Mouse (Mus musculus): ENCODE data around the gene Gm12248. TPM values are rescaled to one million over a fixed set of nuclear protein-coding genes. Genes with fewer than 3 reads are reported as not detected.

Gene Gm12248
- not detected for total RNA-seq (2023)

DNA sequence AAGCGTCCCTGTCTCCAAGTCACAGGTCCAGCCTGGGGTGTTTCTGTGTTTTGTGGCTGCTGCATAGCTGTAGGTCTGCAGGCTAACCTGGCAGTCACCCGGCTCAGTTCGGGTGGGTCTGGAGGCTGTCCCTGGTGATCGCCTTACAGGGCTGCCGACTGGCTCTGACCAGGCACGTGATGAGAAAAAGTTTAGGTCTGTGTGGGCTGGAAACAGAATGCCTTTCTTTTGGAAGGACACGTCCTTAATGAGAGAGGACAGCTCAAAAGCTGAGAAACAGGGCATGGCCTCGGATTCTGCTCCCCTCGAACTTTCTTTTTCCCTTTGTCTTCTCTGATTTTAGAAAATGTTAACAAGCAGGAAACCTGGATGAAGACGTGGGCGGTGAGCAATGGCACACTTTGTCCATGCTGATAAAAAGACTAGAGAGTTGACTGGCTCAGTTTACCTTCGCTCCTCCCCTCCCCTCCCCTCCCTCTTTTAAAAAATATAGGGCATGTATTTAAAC lies at the start of gene Gm12248:
Gene Gm12248, minus strand, starts transcription at position 114 of the 508 bp plus-strand sequence.

DNA sequence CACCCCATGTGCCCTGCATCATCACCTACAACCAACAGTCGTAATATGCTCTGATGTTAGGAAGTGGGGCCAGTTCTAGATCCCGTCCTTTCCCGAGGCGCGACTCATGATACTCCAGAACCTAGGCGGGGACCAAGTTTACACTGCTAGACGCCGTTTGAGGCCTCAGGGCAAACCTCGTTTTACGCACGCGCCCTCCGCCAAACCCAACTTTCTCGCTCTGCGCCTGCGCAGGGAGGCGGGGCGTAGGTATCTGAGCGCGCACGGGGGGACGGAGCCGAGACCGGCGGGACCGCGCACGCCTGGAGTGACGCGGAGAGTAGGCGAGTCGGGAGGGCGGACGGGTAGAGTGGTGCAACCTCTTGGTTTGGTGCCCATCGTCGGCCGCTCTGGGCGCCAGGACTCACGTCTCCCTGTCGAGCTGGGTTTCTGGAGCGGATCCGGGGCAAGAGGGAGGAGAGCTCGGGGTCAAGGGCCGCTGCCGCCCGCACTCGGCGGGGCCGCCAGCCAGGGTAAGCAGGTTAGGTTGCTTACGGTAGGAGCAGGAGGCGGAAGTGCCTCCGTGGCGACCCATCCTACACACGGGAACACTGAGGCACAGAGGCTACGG lies 10.9 kb upstream of the Gm12248 start, which contains the start of gene Cnot8:
Gene Cnot8, plus strand, starts transcription at position 457 of the 610 bp plus-strand sequence.

Other genes starting within 250 kb of the Gm12248 start
- gene Larp1, start 84.1 kb downstream of the Gm12248 start, total RNA-seq (2023): 10 to 100 TPM; 92.1 to 98.8 TPM
- 10 to 100 TPM; 57.2 to 59.1 TPM for gene Cnot8, start 11.0 kb upstream of the Gm12248 start, total RNA-seq (2023)
- 10 to 100 TPM in 1 of 2 experiments, 1 to 10 TPM in 1; 9.2 to 11.2 TPM for gene Gemin5, start 75.4 kb upstream of the Gm12248 start, total RNA-seq (2023)
- 10 to 100 TPM; 22.9 to 24.6 TPM for gene Mrpl22, start 78.5 kb upstream of the Gm12248 start, total RNA-seq (2023)
- gene Igtp, start 106.4 kb upstream of the Gm12248 start, total RNA-seq (2023): 10 to 100 TPM; 20.8 to 21.2 TPM
- gene Irgm2, start 106.5 kb upstream of the Gm12248 start, total RNA-seq (2023): 10 to 100 TPM; 17.7 to 23.9 TPM
- gene 4930438A08Rik, start 181.7 kb upstream of the Gm12248 start, total RNA-seq (2023): not detected
- 10 to 100 TPM; 15.4 to 16.2 TPM for gene Zfp692, start 213.9 kb upstream of the Gm12248 start, total RNA-seq (2023)
- 10 to 100 TPM; 16.7 to 17.2 TPM for gene Zfp672, start 237.2 kb upstream of the Gm12248 start, total RNA-seq (2023)
- 10 to 100 TPM; 18.2 to 26.0 TPM for gene Sh3bp5l, start 237.6 kb upstream of the Gm12248 start, total RNA-seq (2023)

Measured in monocyte, adult 59 days (primary cell).